29 mouse cellular contexts compared by ENCODE assay signal in the genomic region with DNA sequence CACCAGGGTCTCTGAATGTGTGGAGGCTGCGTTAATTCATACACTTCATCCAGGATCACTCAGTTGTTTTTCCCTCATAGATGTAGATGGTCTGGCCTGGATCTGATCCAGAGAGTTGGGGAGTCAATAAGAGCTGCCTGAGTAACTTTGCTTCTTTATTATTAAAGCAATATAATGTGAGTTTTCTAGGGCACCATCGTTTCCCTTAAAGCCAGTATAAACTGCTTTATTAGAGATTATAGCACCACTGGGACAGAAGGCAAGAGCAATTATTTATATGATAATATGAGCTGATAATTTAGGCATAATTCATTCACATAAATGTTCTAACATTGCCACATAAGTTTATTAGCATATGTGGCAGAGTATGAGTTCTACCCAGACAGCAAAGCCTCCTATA. TPM values are rescaled to one million over a fixed set of nuclear protein-coding genes. Genes with fewer than 3 reads are reported as not detected.
"Had no signal": no experiment of that assay in that cellular context is flagged by ENCODE, and none has a peak within 500 bp of the region (broad histone marks: within the 10 kb centered on the region; RNA-seq: fewer than 3 reads in every experiment).

No protein-coding gene starts in this region.

- H3K4me2 ChIP-seq: heart, embryonic 12.5 days; hindbrain, embryonic 14.5 days; intestine, embryonic 15.5 days; limb, embryonic 13.5 days; limb, embryonic 15.5 days had no signal

- H3K27me3 ChIP-seq: heart, embryonic 12.5 days; intestine, embryonic 15.5 days; limb, embryonic 13.5 days; limb, embryonic 15.5 days had no signal

- DNase-seq: forebrain, postnatal 0 days; gastrocnemius, postnatal 10 days; gastrocnemius, postnatal 25 days; heart, adult 18-20 months; heart, postnatal 10 days; heart, postnatal 4 days; kidney, adult 18-20 months; kidney, adult 8-10 months; kidney, postnatal 10 days; kidney, postnatal 25 days; kidney, postnatal 4 days; left cerebral cortex, postnatal 4 days had no signal

- H3K36me3 ChIP-seq: heart, embryonic 10.5 days; heart, embryonic 12.5 days; intestine, embryonic 15.5 days; limb, embryonic 13.5 days; limb, embryonic 15.5 days had no signal

- H3K27ac ChIP-seq: heart, embryonic 10.5 days; hindbrain, embryonic 14.5 days; intestine, embryonic 15.5 days; layer of hippocampus, adult 2 months; left cerebral cortex, adult 2 months; limb, embryonic 13.5 days; limb, embryonic 15.5 days had no signal

- ATAC-seq: forebrain, postnatal 0 days; hindbrain, embryonic 16.5 days; inflammation-experienced regulatory T-cells, adult 6 months; intestine, embryonic 15.5 days; intestine, postnatal 0 days had no signal

- H3K4me3 ChIP-seq: heart, embryonic 10.5 days; heart, embryonic 12.5 days; intestine, embryonic 15.5 days; layer of hippocampus, adult 2 months; left cerebral cortex, adult 2 months; limb, embryonic 13.5 days; limb, embryonic 15.5 days had no signal

- H3K4me1 ChIP-seq: heart, embryonic 10.5 days; heart, embryonic 12.5 days; intestine, embryonic 15.5 days; limb, embryonic 13.5 days; limb, embryonic 15.5 days had no signal

- H3K9ac ChIP-seq: forebrain, postnatal 0 days; heart, embryonic 12.5 days; hindbrain, embryonic 14.5 days; intestine, embryonic 15.5 days; limb, embryonic 13.5 days; limb, embryonic 15.5 days had no signal

- H3K9me3 ChIP-seq: heart, embryonic 10.5 days; heart, embryonic 12.5 days; intestine, embryonic 15.5 days; limb, embryonic 13.5 days; limb, embryonic 15.5 days had no signal

RNA-seq across cellular contexts. Expression of a gene that starts 52.7 kb away (rescaled TPM):
- total RNA-seq: gastrocnemius, adult 18-20 months; granulocyte monocyte progenitor cell, adult 5-6 weeks; heart, adult 18-20 months; heart, adult 8-10 months; heart, postnatal 10 days; heart, postnatal 25 days; liver, adult 2 months had no signal
- polyA plus RNA-seq: inflammation-experienced regulatory T-cells, adult 6 months; limb, embryonic 11.5 days had no signal
